Mouse (Mus musculus) neural tube, embryonic 14.5 days (tissue): Measurements from ENCODE around the gene Myom3. TPM values are rescaled to one million over a fixed set of nuclear protein-coding genes. Genes with fewer than 3 reads are reported as not detected.

Experiments used
- ATAC-seq: fragments of 200-750 bp; cut with Nextera tagmentation; 2 replicates; pipeline ENCODE4 v1.8.0; 2017; ENCODE audit warnings: low read depth, mild to moderate bottlenecking, moderate TSS enrichment, moderate library complexity
- H3K27ac ChIP-seq: fragments of 300-500 bp; sonication (generic); 2 replicates; pipeline ENCODE4 v1.5.1; 2014; ENCODE audit warnings: low read depth, mild to moderate bottlenecking, control low read depth, low read length, moderate library complexity, mixed read lengths
- H3K27me3 ChIP-seq: fragments of 300-500 bp; sonication (generic); 2 replicates; pipeline ENCODE4 v1.6.1; 2014; ENCODE audit warnings: low read length; ENCODE audit not compliant: control insufficient read depth, insufficient read depth
- H3K36me3 ChIP-seq: fragments of 300-500 bp; sonication (generic); 2 replicates; pipeline ENCODE4 v1.6.1; 2014; ENCODE audit warnings: low read length, mixed read lengths; ENCODE audit not compliant: control insufficient read depth, insufficient read depth
- H3K4me1 ChIP-seq: fragments of 300-500 bp; sonication (generic); 2 replicates; pipeline ENCODE4 v1.6.1; 2014; ENCODE audit warnings: low read length; ENCODE audit not compliant: control insufficient read depth, insufficient read depth
- H3K4me2 ChIP-seq: fragments of 300-500 bp; sonication (generic); 2 replicates; pipeline ENCODE4 v1.6.1; 2014; ENCODE audit warnings: mild to moderate bottlenecking, low read depth, low read length, control low read depth
- H3K4me3 ChIP-seq: fragments of 300-500 bp; sonication (generic); 2 replicates; pipeline ENCODE4 v1.5.1; 2014; ENCODE audit warnings: low read depth, low read length, control low read depth, mixed read lengths
- H3K9ac ChIP-seq: fragments of 300-500 bp; sonication (generic); replicated peaks from 2 replicates; pipeline ENCODE4 v1.6.1; 2014; ENCODE audit warnings: low read depth, mild to moderate bottlenecking, control low read depth, low read length, mixed read lengths
- H3K9me3 ChIP-seq: fragments of 300-500 bp; sonication (generic); 2 replicates; pipeline ENCODE4 v1.6.1; 2016; ENCODE audit warnings: low read length; ENCODE audit not compliant: control insufficient read depth
- WGBS: fragments of 180-500 bp; shearing (Covaris S2); extraction: QIAGEN DNeasy Blood & Tissue Kit; methylation state at CpG from one replicate; pipeline ENCODE4 v1.1.7; 2014; 5-methylcytosine and 5-hydroxymethylcytosine counted together
- polyA plus RNA-seq: library from polyadenylated mRNA; unstranded; fragments of >200 nt; fragmentation: Nextera tagmentation; extraction: Ambion mirVana; gene quantifications from 2 replicates; pipeline ENCODE4 v1.2.1, GENCODE M21; 2014

Myom3 gene
- polyA plus RNA-seq, 1 experiment from 2014 or later = 0.08 TPM

GRCm38 (mm10) chr4:135781304-135781703 is 21.8 kb downstream of the Myom3 start:
- no peaks in the 10 kb centered on the region for H3K27me3 ChIP-seq
- no peak overlapping the region for H3K27ac ChIP-seq
- no peaks in the 10 kb centered on the region for H3K4me1 ChIP-seq
- H3K4me2 ChIP-seq = no peak overlapping the region
- no peaks in the 10 kb centered on the region for H3K36me3 ChIP-seq
- H3K9ac ChIP-seq = no peak overlapping the region
- H3K4me3 ChIP-seq = no peak overlapping the region
- H3K9me3 ChIP-seq = no peaks in the 10 kb centered on the region
- 88% methylated on average over 5 of the region's 5 CpGs for WGBS
- ATAC-seq = no peak

- Histone ChIP-seq H3K4me3 (no peak overlapping the region), H3K9me3 (no peaks in the 10 kb centered on the region), H3K36me3 (no peaks in the 10 kb centered on the region), H3K27me3 (no peaks in the 10 kb centered on the region), H3K4me1 (no peaks in the 10 kb centered on the region), H3K4me2 (no peak overlapping the region), H3K9ac (no peak overlapping the region), H3K27ac (no peak overlapping the region)
- 87% methylated on average over 5 of the region's 5 CpGs for WGBS
- ATAC-seq = no peak
Measured at GRCm38 (mm10) chr4:135786581-135786980, 27.1 kb downstream of the Myom3 start.

DNA sequence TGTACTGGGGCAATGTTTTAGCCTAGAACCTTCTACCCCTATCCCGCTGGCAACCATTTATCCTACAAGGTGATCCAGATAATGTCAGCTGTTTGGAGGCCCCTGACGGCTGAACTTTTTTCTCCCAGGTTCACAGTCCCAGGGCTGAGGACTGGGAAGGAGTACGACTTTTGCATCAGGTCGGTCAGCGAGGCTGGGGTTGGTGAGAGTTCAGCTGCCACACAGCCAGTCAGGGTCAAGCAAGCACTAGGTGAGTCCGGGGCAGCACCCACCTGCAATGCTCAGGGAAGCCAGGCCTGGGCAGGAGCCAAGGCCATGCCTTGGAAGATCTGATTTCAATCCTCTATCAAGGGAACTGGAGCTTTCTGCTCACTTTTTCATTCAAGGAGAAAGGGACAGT is 27.8 kb downstream of the Myom3 start:
- Histone ChIP-seq H3K9ac (no peak overlapping the region), H3K4me3 (no peak overlapping the region), H3K36me3 (no peaks in the 10 kb centered on the region), H3K27me3 (no peaks in the 10 kb centered on the region), H3K27ac (no peak overlapping the region), H3K4me1 (no peaks in the 10 kb centered on the region), H3K4me2 (no peak overlapping the region), H3K9me3 (no peaks in the 10 kb centered on the region)
- WGBS = 87% methylated on average over 6 of the region's 6 CpGs
- ATAC-seq = no peak

DNA sequence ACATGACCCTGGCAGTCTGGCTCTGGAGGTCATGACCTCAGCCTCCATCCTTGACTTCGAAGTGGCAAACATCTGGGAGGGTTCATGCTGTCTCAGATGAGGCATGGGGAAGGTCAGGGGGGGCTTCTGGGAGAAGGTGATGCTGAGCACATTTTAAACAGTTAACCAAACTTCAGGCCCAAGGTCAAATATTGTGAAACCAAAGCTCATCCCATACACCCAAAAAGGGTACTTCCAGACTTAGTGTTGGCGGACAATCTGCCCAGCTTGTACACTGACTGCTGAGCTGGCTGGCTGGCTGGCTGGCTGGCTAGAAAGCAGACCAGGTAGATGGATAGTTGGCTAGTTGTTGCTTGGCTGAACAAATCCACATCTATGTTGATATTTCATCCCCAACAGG is 29.6 kb downstream of the Myom3 start:
- H3K4me3 ChIP-seq = no peak overlapping the region
- H3K27me3 ChIP-seq = no peaks in the 10 kb centered on the region
- WGBS = 81% methylated on average over 2 of the region's 2 CpGs
- no peaks in the 10 kb centered on the region for H3K36me3 ChIP-seq
- H3K4me2 ChIP-seq = no peak overlapping the region
- no peak overlapping the region for H3K9ac ChIP-seq
- ATAC-seq = no peak
- no peak overlapping the region for H3K27ac ChIP-seq
- H3K9me3 ChIP-seq = no peaks in the 10 kb centered on the region
- H3K4me1 ChIP-seq = no peaks in the 10 kb centered on the region

DNA sequence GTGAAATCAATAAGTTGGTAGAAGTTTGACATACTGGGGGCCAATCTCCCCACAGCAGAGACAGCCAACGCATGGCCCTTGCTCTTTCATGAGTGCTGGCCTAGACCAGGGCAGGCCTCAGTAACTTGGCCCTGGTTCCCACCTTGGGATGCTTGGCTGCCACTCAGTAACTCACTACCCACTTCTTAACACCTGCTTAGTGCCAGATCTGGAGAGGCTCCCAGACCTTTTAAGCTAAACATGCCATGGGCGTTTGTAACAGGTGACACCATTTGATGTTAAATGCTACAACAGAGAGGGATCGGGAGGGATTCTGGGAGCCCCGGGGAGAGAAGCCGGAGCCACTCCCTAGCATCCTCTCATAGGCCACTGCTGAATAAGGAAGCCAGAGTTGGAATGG is 33.3 kb downstream of the Myom3 start:
- Histone ChIP-seq H3K27ac (no peak overlapping the region), H3K4me1 (no peaks in the 10 kb centered on the region), H3K27me3 (no peaks in the 10 kb centered on the region), H3K9me3 (no peaks in the 10 kb centered on the region), H3K36me3 (no peaks in the 10 kb centered on the region), H3K4me3 (no peak overlapping the region), H3K4me2 (no peak overlapping the region), H3K9ac (no peak overlapping the region)
- WGBS = 95% methylated on average over 5 of the region's 5 CpGs
- ATAC-seq = no peak

- no peak overlapping the region for H3K9ac ChIP-seq
- no peak overlapping the region for H3K27ac ChIP-seq
- WGBS = 25% methylated on average over 11 of the region's 11 CpGs
- no peak for ATAC-seq
- H3K27me3 ChIP-seq = no peaks in the 10 kb centered on the region
- no peak overlapping the region for H3K4me2 ChIP-seq
- no peak overlapping the region for H3K4me3 ChIP-seq
- H3K9me3 ChIP-seq = no peaks in the 10 kb centered on the region
- H3K4me1 ChIP-seq = no peaks in the 10 kb centered on the region
- H3K36me3 ChIP-seq = no peaks in the 10 kb centered on the region
Measured at GRCm38 (mm10) chr4:135797931-135798330, 38.4 kb downstream of the Myom3 start.

- ATAC-seq = no peak
- WGBS = 18% methylated on average over 8 of the region's 8 CpGs
Measured at GRCm38 (mm10) chr4:135801543-135801942, 42.0 kb downstream of the Myom3 start.

DNA sequence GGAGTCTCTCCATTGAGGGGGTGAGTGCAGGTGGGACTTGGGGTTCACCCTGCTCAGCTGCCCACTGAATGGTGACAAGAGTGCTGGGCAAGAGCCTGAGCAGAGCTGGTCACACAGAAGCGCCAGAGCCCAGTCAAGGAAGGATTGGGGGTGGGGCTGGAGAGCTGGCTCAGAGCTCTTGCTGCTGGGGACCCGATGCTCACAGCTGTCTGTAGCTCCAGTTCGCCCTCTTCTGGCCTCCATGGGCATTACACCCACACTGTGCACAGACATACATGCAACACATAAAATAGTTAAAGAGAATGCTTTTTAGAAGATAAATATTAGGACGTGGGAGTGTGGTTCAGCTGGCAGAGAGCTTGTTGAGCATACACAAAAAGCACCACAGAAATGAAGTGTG is 43.8 kb downstream of the Myom3 start:
- Histone ChIP-seq H3K27me3 (no peaks in the 10 kb centered on the region), H3K4me2 (no peak overlapping the region), H3K27ac (no peak overlapping the region), H3K9me3 (no peaks in the 10 kb centered on the region), H3K4me3 (no peak overlapping the region), H3K36me3 (no peaks in the 10 kb centered on the region), H3K4me1 (no peaks in the 10 kb centered on the region), H3K9ac (no peak overlapping the region)
- WGBS = 58% methylated on average over 4 of the region's 4 CpGs
- ATAC-seq = no peak

More at GRCm38 (mm10) chr4:135801543-135801942, 42.0 kb downstream of the Myom3 start:
- no peaks in the 10 kb centered on the region for H3K27me3 ChIP-seq
- H3K9ac ChIP-seq = no peak overlapping the region
- H3K36me3 ChIP-seq = no peaks in the 10 kb centered on the region
- no peaks in the 10 kb centered on the region for H3K4me1 ChIP-seq
- no peak overlapping the region for H3K4me2 ChIP-seq
- H3K9me3 ChIP-seq = no peaks in the 10 kb centered on the region
- H3K27ac ChIP-seq = no peak overlapping the region
- no peak overlapping the region for H3K4me3 ChIP-seq

DNA sequence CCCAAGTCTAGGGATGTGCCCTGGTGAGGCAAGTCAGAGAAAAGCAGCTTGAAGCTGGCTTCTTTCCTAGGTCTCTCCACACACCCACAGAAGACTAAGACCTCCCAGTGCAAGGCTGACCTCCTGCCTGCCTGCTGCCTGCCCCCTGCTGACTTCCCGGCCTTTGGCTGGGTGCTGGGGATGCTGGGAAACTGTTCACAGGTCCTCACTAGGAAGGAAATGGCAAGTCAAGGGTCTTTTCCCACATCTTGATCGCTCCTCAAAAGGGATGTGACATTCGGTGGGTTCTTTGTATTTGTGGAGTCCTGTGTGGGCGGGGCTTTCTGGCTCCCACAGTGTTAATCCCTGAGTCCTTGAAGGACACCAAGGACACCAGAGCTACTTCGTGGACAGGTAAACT is 44.7 kb downstream of the Myom3 start:
- no peak overlapping the region for H3K4me2 ChIP-seq
- no peaks in the 10 kb centered on the region for H3K36me3 ChIP-seq
- no peak overlapping the region for H3K27ac ChIP-seq
- no peaks in the 10 kb centered on the region for H3K4me1 ChIP-seq
- H3K4me3 ChIP-seq = no peak overlapping the region
- H3K9me3 ChIP-seq = no peaks in the 10 kb centered on the region
- H3K9ac ChIP-seq = no peak overlapping the region
- H3K27me3 ChIP-seq = no peaks in the 10 kb centered on the region
- no peak for ATAC-seq
- WGBS = 86% methylated on average over 5 of the region's 5 CpGs

DNA sequence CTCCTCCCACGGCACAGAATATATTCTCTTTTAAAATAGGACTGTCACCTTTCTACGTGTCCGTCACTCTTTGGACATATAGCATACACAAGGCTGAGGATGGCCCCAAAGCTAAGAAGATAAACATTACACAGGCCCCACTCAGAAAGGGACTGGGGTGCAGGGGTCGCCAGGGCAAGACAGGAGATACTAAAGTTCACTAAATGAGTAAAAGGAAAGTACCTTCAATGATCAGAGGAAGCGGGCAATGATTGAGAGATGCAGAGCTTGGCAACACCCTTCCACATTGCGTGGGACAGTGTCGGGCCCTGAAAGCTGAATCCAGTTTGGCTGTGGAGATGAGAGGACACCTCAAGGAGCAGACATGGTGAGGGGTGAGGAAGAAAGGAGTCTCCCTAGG is 55.4 kb downstream of the Myom3 start:
- Histone ChIP-seq H3K9me3 (no peaks in the 10 kb centered on the region), H3K36me3 (no peaks in the 10 kb centered on the region), H3K4me3 (no peak overlapping the region), H3K27me3 (no peaks in the 10 kb centered on the region), H3K4me1 (no peaks in the 10 kb centered on the region), H3K4me2 (no peak overlapping the region), H3K27ac (no peak overlapping the region), H3K9ac (no peak overlapping the region)
- 86% methylated on average over 7 of the region's 7 CpGs for WGBS
- ATAC-seq = no peak
